Mouse (Mus musculus) hindbrain, embryonic 13.5 days (tissue): ENCODE results near the gene Mbnl2. TPM values are rescaled to one million over a fixed set of nuclear protein-coding genes. Genes with fewer than 3 reads are reported as not detected.

Experiments
- ATAC-seq: fragments of 200-750 bp; cut with Nextera tagmentation; 2 replicates; pipeline ENCODE4 v1.8.0; 2017; ENCODE audit warnings: moderate TSS enrichment; ENCODE audit not compliant: low FRiP score
- H3K27ac ChIP-seq: fragments of 300-500 bp; sonication (generic); 2 replicates; pipeline ENCODE4 v1.5.1; 2015; ENCODE audit warnings: inconsistent platforms, mild to moderate bottlenecking, moderate library complexity
- H3K27me3 ChIP-seq: fragments of 300-500 bp; sonication (generic); 2 replicates; pipeline ENCODE4 v1.6.1; 2015; ENCODE audit warnings: mild to moderate bottlenecking, inconsistent platforms
- H3K36me3 ChIP-seq: fragments of 300-500 bp; sonication (generic); 2 replicates; pipeline ENCODE4 v1.6.1; 2015; ENCODE audit warnings: mild to moderate bottlenecking, inconsistent platforms
- H3K4me1 ChIP-seq: fragments of 300-500 bp; sonication (generic); replicated peaks from 2 replicates; pipeline ENCODE4 v1.6.1; 2015; ENCODE audit warnings: inconsistent platforms
- H3K4me2 ChIP-seq: fragments of 300-500 bp; sonication (generic); 2 replicates; pipeline ENCODE4 v1.6.1; 2015; ENCODE audit warnings: inconsistent platforms, mild to moderate bottlenecking, moderate library complexity
- H3K4me3 ChIP-seq: fragments of 300-500 bp; sonication (generic); 2 replicates; pipeline ENCODE4 v1.5.1; 2015; ENCODE audit warnings: mild to moderate bottlenecking, inconsistent platforms
- H3K9ac ChIP-seq: fragments of 300-500 bp; sonication (generic); 2 replicates; pipeline ENCODE4 v1.6.1; 2015; ENCODE audit warnings: mild to moderate bottlenecking, inconsistent platforms
- H3K9me3 ChIP-seq: fragments of 300-500 bp; sonication (generic); 2 replicates; pipeline ENCODE4 v1.6.1; 2016; ENCODE audit warnings: inconsistent platforms
- WGBS: fragments of 180-500 bp; shearing (Covaris S2); methylation state at CpG from one replicate; pipeline ENCODE4 v1.1.7; 2015; 5-methylcytosine and 5-hydroxymethylcytosine counted together
- polyA plus RNA-seq: library from polyadenylated mRNA; unstranded; fragments of >200 nt; fragmentation: Nextera tagmentation; extraction: Ambion mirVana; gene quantifications from 2 replicates; pipeline ENCODE4 v1.2.1, GENCODE M21; 2015

The Mbnl2 gene
- polyA plus RNA-seq, 1 experiment from 2014 or later = 24.7 TPM

GRCm38 (mm10) chr14:120307963-120308362, 32.5 kb downstream of the Mbnl2 start:
- 64% methylated on average over 4 of the region's 4 CpGs for WGBS
- no peak overlapping the region for H3K4me3 ChIP-seq
- H3K36me3 ChIP-seq = no peaks in the 10 kb centered on the region
- no peak overlapping the region for H3K9ac ChIP-seq
- no peak overlapping the region for H3K27ac ChIP-seq
- H3K9me3 ChIP-seq = no peaks in the 10 kb centered on the region
- no peak for ATAC-seq
- no peaks in the 10 kb centered on the region for H3K27me3 ChIP-seq
- peaks cover 39% of the 10 kb centered on the region for H3K4me1 ChIP-seq
- H3K4me2 ChIP-seq = no peak overlapping the region

GRCm38 (mm10) chr14:120309691-120310090, 34.2 kb downstream of the Mbnl2 start:
- Histone ChIP-seq H3K4me1 (peaks cover 33% of the 10 kb centered on the region), H3K9me3 (no peaks in the 10 kb centered on the region), H3K27ac (no peak overlapping the region), H3K4me3 (no peak overlapping the region), H3K4me2 (no peak overlapping the region), H3K27me3 (no peaks in the 10 kb centered on the region), H3K36me3 (no peaks in the 10 kb centered on the region), H3K9ac (no peak overlapping the region)
- 88% methylated on average over 6 of the region's 6 CpGs for WGBS
- no peak for ATAC-seq

GRCm38 (mm10) chr14:120311330-120312097, 36.0 kb downstream of the Mbnl2 start:
- 70% methylated on average over 12 of the region's 12 CpGs for WGBS
- ATAC-seq = no peak
- Histone ChIP-seq H3K4me1 (peaks cover 33% of the 10 kb centered on the region), H3K4me2 (no peak overlapping the region), H3K4me3 (no peak overlapping the region), H3K9ac (no peak overlapping the region), H3K9me3 (no peaks in the 10 kb centered on the region), H3K27me3 (no peaks in the 10 kb centered on the region), H3K36me3 (no peaks in the 10 kb centered on the region), H3K27ac (no peak overlapping the region)

- H3K4me2 ChIP-seq = no peak overlapping the region
- H3K27ac ChIP-seq = no peak overlapping the region
- WGBS = 92% methylated on average over 12 of the region's 12 CpGs
- ATAC-seq = no peak
- H3K36me3 ChIP-seq = no peaks in the 10 kb centered on the region
- peaks cover 23% of the 10 kb centered on the region for H3K4me1 ChIP-seq
- no peak overlapping the region for H3K4me3 ChIP-seq
- H3K9ac ChIP-seq = no peak overlapping the region
- no peaks in the 10 kb centered on the region for H3K9me3 ChIP-seq
- no peaks in the 10 kb centered on the region for H3K27me3 ChIP-seq
Measured at GRCm38 (mm10) chr14:120312661-120313406, 37.4 kb downstream of the Mbnl2 start.

GRCm38 (mm10) chr14:120313466-120313865, 38.0 kb downstream of the Mbnl2 start:
- H3K27ac ChIP-seq = no peak overlapping the region
- H3K4me2 ChIP-seq = no peak overlapping the region
- no peaks in the 10 kb centered on the region for H3K27me3 ChIP-seq
- no peak overlapping the region for H3K4me3 ChIP-seq
- peaks cover 25% of the 10 kb centered on the region for H3K4me1 ChIP-seq
- no peaks in the 10 kb centered on the region for H3K9me3 ChIP-seq
- H3K36me3 ChIP-seq = no peaks in the 10 kb centered on the region
- ATAC-seq = no peak
- no peak overlapping the region for H3K9ac ChIP-seq
- 90% methylated on average over 8 of the region's 8 CpGs for WGBS

GRCm38 (mm10) chr14:120315721-120316120, 40.3 kb downstream of the Mbnl2 start:
- 78% methylated on average over 5 of the region's 5 CpGs for WGBS
- Histone ChIP-seq H3K27ac (no peak overlapping the region), H3K27me3 (no peaks in the 10 kb centered on the region), H3K36me3 (no peaks in the 10 kb centered on the region), H3K9ac (no peak overlapping the region), H3K4me1 (peaks cover 15% of the 10 kb centered on the region), H3K4me2 (no peak overlapping the region), H3K4me3 (no peak overlapping the region), H3K9me3 (no peaks in the 10 kb centered on the region)
- ATAC-seq = no peak

GRCm38 (mm10) chr14:120318326-120318935, 43.0 kb downstream of the Mbnl2 start:
- Histone ChIP-seq H3K27ac (no peak overlapping the region), H3K27me3 (no peaks in the 10 kb centered on the region), H3K9me3 (no peaks in the 10 kb centered on the region), H3K9ac (no peak overlapping the region), H3K4me3 (no peak overlapping the region), H3K36me3 (no peaks in the 10 kb centered on the region), H3K4me1 (peaks cover 4% of the 10 kb centered on the region; the same call in 1 of the 2 replicates), H3K4me2 (no peak overlapping the region)
- 31% methylated on average over 6 of the region's 6 CpGs for WGBS
- ATAC-seq = no peak

GRCm38 (mm10) chr14:120318974-120319731, 43.7 kb downstream of the Mbnl2 start:
- Histone ChIP-seq H3K4me1 (peaks cover 4% of the 10 kb centered on the region; the same call in 1 of the 2 replicates), H3K27ac (no peak overlapping the region), H3K27me3 (no peaks in the 10 kb centered on the region), H3K4me2 (no peak overlapping the region), H3K4me3 (no peak overlapping the region), H3K36me3 (no peaks in the 10 kb centered on the region), H3K9ac (no peak overlapping the region), H3K9me3 (no peaks in the 10 kb centered on the region)
- ATAC-seq = no peak
- 76% methylated on average over 9 of the region's 9 CpGs for WGBS

GRCm38 (mm10) chr14:120322041-120322440, 46.6 kb downstream of the Mbnl2 start:
- H3K27ac ChIP-seq = no peak overlapping the region
- H3K4me1 ChIP-seq = peaks cover 4% of the 10 kb centered on the region; the same call in 1 of the 2 replicates
- no peak overlapping the region for H3K4me2 ChIP-seq
- no peak for ATAC-seq
- no peak overlapping the region for H3K4me3 ChIP-seq
- H3K36me3 ChIP-seq = no peaks in the 10 kb centered on the region
- no peak overlapping the region for H3K9ac ChIP-seq
- 94% methylated on average over 8 of the region's 8 CpGs for WGBS
- no peaks in the 10 kb centered on the region for H3K9me3 ChIP-seq
- H3K27me3 ChIP-seq = no peaks in the 10 kb centered on the region

- Histone ChIP-seq H3K27me3 (no peaks in the 10 kb centered on the region), H3K4me1 (peaks cover 4% of the 10 kb centered on the region; the same call in 1 of the 2 replicates), H3K9ac (no peak overlapping the region), H3K27ac (no peak overlapping the region), H3K9me3 (no peaks in the 10 kb centered on the region), H3K36me3 (no peaks in the 10 kb centered on the region), H3K4me3 (no peak overlapping the region), H3K4me2 (no peak overlapping the region)
- no peak for ATAC-seq
- 82% methylated on average over 1 of the region's 1 CpGs for WGBS
Measured at GRCm38 (mm10) chr14:120323111-120323510, 47.6 kb downstream of the Mbnl2 start.

GRCm38 (mm10) chr14:120324061-120324791, 48.8 kb downstream of the Mbnl2 start:
- Histone ChIP-seq H3K4me3 (no peak overlapping the region), H3K27ac (no peak overlapping the region), H3K9ac (no peak overlapping the region), H3K4me1 (no peaks in the 10 kb centered on the region), H3K36me3 (no peaks in the 10 kb centered on the region), H3K9me3 (no peaks in the 10 kb centered on the region), H3K27me3 (no peaks in the 10 kb centered on the region), H3K4me2 (no peak overlapping the region)
- WGBS = 90% methylated on average over 8 of the region's 8 CpGs
- no peak for ATAC-seq
